Mouse (Mus musculus) C2C12 (cell line): ENCODE measurements around the gene Adamtsl5.

ENCODE experiments used
- CEBPB ChIP-seq: IDR thresholded peaks from one replicate; pipeline ENCODE4 v1.6.1; 2011; ENCODE audit warnings: low read depth, mild to moderate bottlenecking, control low read depth, moderate library complexity
- CTCF ChIP-seq: IDR thresholded peaks from one replicate; pipeline ENCODE4 v1.5.1; 2011; ENCODE audit not compliant: control insufficient read depth, insufficient read depth, insufficient read length
- FOSL1 ChIP-seq: IDR thresholded peaks from one replicate; pipeline ENCODE4 v1.8.0; 2011; ENCODE audit warnings: mild to moderate bottlenecking, low read length; ENCODE audit not compliant: poor library complexity, insufficient read depth, severe bottlenecking
- MAX ChIP-seq: IDR thresholded peaks from one replicate; pipeline ENCODE4 v1.6.1; 2011; ENCODE audit warnings: mild to moderate bottlenecking, control low read depth
- MYOG ChIP-seq: IDR thresholded peaks from one replicate; pipeline ENCODE4 v1.6.1; 2011; ENCODE audit not compliant: control insufficient read depth, insufficient read length; ENCODE audit errors: extremely low read depth

DNA sequence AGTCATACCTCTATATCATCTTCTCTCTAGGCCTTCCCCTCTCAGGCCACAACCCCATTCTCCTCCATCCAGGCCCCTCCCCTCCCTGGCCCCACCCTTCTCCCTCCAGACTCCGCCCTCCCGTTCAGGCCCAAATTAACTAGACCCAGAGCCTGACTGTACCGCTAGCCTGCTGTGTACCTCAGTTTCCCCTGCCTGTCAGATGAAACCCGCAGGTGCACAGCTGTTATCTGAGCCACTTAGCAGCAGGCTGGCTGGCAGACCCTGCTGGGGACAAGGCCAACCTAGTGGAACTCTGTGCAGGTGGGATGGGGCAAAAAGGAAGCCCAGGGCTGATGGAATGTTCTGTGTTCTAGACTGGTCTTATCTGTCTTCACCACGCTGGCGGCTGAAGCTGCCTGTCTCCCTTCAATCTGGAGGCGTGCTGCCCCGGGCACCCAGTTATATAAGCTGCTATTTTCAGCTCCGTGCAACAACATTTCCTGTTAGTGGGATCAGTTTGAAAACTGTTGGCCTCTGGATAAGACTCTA lies 4.0 kb downstream of the Adamtsl5 start:
- TF ChIP-seq MAX (no peak), CEBPB (no peak), CTCF (no peak), MYOG (no peak), FOSL1 (no peak)
